Mouse (Mus musculus): ENCODE measurements around the gene Bace1.
"Not testable (repeated sequence)": the region's sequence is repeated elsewhere in the genome, so short reads cannot be mapped to it uniquely, and the experiment has no call there.

The Bace1 gene

GRCm38 (mm10) chr9:45838069-45838433 lies 329 bp upstream of the Bace1 start:
- no peak for DNase-seq (ENCODE audit: low spot score in 2 of 2)

- no peak for DNase-seq (ENCODE audit: low spot score in 2 of 2)
These were observed 980 bp downstream of the Bace1 start for GRCm38 (mm10) chr9:45839139-45839981.

- no peak for DNase-seq (ENCODE audit: low spot score in 2 of 2)
These were observed 1.6 kb downstream of the Bace1 start for GRCm38 (mm10) chr9:45839982-45840300.

- no peak for DNase-seq (ENCODE audit: low spot score in 2 of 2)
These were observed 2.0 kb downstream of the Bace1 start for GRCm38 (mm10) chr9:45840331-45840730.

- DNase-seq (ENCODE audit: low spot score in 2 of 2) = no peak
These were observed 3.1 kb downstream of the Bace1 start for GRCm38 (mm10) chr9:45841458-45841857.

- DNase-seq (ENCODE audit: low spot score in 2 of 2) = no peak
These were observed 4.6 kb downstream of the Bace1 start for GRCm38 (mm10) chr9:45843007-45843406.

GRCm38 (mm10) chr9:45843780-45844179 lies 5.4 kb downstream of the Bace1 start:
- DNase-seq (ENCODE audit: low spot score in 2 of 2) = no peak

- no peak for DNase-seq (ENCODE audit: low spot score in 2 of 2)
These were observed 7.2 kb downstream of the Bace1 start for GRCm38 (mm10) chr9:45845541-45845940.

- DNase-seq (ENCODE audit: low spot score in 2 of 2) = not testable (repeated sequence)
These were observed 7.8 kb downstream of the Bace1 start for GRCm38 (mm10) chr9:45846176-45846575.

- no peak for DNase-seq (ENCODE audit: low spot score in 2 of 2)
These were observed 8.6 kb downstream of the Bace1 start for GRCm38 (mm10) chr9:45846891-45847460.

GRCm38 (mm10) chr9:45849528-45850408 lies 11.4 kb downstream of the Bace1 start:
- DNase-seq (ENCODE audit: low spot score in 2 of 2) = no peak

GRCm38 (mm10) chr9:45850528-45851155 lies 12.3 kb downstream of the Bace1 start:
- DNase-seq (ENCODE audit: low spot score in 2 of 2) = no peak

GRCm38 (mm10) chr9:45851330-45851729 lies 12.9 kb downstream of the Bace1 start:
- DNase-seq (ENCODE audit: low spot score in 2 of 2) = no peak

- no peak for DNase-seq (ENCODE audit: low spot score in 2 of 2)
These were observed 13.4 kb downstream of the Bace1 start for GRCm38 (mm10) chr9:45851776-45852175.

- DNase-seq (ENCODE audit: low spot score in 2 of 2) = no peak
These were observed 15.3 kb downstream of the Bace1 start for GRCm38 (mm10) chr9:45853695-45854094.

- DNase-seq (ENCODE audit: low spot score in 2 of 2) = no peak
These were observed 15.8 kb downstream of the Bace1 start for GRCm38 (mm10) chr9:45854136-45854535.

GRCm38 (mm10) chr9:45859364-45859763 lies 21.0 kb downstream of the Bace1 start:
- DNase-seq (ENCODE audit: low spot score in 2 of 2) = no peak

- no peak for DNase-seq (ENCODE audit: low spot score in 2 of 2)
These were observed 23.4 kb downstream of the Bace1 start for GRCm38 (mm10) chr9:45861813-45862212.

GRCm38 (mm10) chr9:45869181-45869580 lies 30.8 kb downstream of the Bace1 start:
- DNase-seq (ENCODE audit: low spot score in 2 of 2) = no peak

- DNase-seq (ENCODE audit: low spot score in 2 of 2) = no peak
These were observed 31.9 kb downstream of the Bace1 start for GRCm38 (mm10) chr9:45870265-45870664.

- peak in 1 of 2 experiments; percentile 32 for DNase-seq (ENCODE audit: low spot score in 2 of 2)
These were observed 39.5 kb downstream of the Bace1 start for GRCm38 (mm10) chr9:45877928-45878327.

GRCm38 (mm10) chr9:45893681-45894080 lies 55.3 kb downstream of the Bace1 start:
- no peak for DNase-seq (ENCODE audit: low spot score in 2 of 2)
